Mouse (Mus musculus): ENCODE results near the gene Jak1.
"Not testable (repeated sequence)": the region's sequence is repeated elsewhere in the genome, so short reads cannot be mapped to it uniquely, and the experiment has no call there.

Jak1 gene

DNA sequence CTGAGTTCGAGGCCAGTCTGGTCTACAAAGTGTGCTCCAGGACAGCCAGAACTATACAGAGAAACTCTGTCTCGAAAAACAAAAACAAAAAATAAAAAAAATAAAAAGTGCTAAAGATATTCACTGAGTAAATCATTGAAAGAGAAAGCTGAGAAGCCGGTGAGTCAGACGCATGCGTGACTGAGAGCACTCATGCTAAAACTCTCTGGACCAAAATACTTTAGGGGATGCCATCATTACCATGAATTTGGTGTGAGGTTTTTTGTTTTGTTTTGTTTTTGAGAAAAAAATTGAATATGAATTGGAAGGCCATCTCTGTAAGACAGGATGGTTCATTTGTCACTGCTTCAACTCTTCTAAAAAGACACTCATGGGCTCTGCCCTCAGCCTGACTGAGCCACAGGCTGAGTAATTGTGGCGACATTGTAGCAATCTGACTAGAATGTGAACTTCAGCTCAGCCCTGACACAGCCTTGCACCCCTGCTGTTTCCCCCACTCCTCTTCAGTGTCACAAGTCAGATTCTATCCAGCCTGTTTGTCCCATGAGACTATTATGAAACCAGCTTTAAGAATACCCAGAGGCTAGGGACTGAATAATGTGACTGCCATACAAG, 11.5 kb upstream of the Jak1 start:
- DNase-seq (ENCODE audit: low spot score), result no peak

DNA sequence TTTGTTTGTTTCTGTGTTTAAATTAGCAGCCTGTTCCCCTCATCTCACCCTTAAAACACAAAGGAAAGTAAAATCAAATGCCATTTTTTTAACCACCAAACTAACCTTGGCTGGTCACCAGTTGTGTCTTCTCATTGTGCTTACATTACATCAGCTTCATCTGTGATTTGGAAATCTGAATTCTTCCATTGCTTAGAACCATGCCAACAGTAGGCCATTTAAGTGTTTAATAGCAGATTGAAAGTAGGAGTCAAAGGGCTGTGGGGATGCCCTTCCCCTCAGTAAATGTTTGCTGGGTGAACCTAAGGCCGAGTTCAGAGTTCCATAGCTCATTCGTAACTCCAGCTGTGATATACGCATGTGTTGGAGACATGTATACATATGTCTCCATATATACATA, 10.8 kb upstream of the Jak1 start:
- DNase-seq (ENCODE audit: low spot score), result no peak

DNA sequence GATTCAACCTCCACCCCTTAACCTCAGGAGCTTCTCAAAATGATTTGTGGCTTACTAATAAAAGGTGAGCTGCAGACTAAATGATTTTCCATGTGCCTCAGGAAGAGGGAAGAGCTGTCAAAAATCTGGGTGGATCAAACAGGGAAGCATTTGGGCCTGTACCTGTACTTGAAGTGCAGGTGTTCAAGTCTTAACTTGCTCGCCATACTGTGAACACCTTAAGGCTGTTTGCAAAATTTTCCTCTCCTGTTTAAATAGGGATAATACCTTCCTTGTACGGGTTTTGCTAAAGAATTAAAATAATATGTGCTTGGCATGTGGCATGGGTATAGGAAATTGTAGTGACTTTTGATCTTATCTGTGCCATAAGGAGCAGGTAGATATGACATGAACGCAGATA, 5.7 kb upstream of the Jak1 start:
- no peak for DNase-seq (ENCODE audit: low spot score)

DNA sequence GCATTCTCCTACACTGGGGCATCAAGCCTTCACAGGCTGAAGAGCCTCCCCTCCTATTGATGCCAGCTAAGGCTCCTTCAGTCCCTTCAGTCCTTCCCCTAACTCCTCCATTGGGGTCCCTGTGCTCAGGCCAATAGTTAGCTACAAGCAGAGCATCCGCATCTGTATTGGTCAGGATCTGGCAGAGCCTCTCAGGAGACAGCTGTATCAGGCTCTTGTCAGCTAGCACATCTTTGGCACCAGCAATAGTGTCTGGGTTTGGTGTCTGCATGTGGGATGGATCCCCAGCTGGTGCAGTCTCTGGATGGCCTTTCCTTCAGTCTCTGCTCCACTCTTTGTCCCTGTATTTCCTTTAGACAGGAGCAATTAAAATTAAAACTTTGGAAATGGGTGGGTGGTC, 3.4 kb upstream of the Jak1 start:
- not testable (repeated sequence) for DNase-seq (ENCODE audit: low spot score)

DNA sequence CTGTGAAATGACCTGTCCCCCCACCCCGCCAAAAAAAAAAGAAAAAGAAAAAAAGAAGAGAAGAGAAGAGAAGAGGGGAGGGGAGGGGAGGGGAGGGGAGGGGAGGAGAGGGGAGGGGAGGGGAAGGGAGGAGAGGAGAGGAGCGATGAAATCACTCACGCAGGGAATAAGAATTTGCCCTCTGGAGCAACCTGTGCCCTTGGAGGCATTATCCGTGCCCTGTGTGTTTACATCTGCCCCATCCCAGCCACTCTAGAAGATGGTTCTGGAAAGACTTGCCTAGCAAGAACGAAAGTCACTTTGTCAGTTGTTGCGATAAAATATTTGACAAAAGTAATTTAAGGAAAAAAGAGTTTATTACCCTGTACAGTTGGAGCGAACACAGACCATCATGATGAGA, 441 bp upstream of the Jak1 start:
- DNase-seq (ENCODE audit: low spot score), result no peak

DNA sequence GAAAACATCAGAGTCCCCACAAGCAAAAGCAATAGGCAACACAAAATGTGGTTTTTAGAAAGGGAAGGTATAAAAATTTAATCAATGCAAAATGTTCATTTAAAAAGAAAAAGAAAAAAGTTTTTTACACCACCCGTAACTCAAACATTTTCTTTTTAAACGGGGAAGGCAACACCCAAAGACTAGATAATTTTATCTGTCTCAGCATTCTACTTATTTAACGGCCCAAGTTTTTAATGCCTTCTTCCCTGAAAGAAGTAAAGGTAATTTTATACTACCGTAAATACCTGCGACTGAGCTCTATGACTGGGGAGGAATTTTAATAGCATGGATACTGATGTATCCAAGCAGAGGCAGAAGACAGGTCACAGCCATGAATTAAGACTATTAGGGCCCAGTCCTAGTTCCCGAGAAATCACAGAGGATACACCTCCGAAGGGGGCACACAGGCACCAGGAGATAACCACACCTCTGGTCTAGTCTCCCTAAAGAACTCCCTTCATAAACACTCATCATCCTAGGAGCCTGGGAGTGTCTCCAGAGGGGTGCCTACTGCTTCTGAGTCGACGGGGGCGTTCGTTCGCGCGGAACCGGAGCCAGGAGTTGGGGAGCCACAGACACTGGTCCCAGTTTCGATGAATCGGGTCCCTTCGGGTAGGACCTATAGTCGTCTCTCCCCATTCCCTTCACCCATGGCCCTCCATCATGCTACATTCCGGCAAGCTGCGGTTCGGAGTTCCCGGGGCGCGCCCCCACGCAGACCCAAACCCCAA, 928 bp downstream of the Jak1 start:
- no peak for DNase-seq (ENCODE audit: low spot score)

DNA sequence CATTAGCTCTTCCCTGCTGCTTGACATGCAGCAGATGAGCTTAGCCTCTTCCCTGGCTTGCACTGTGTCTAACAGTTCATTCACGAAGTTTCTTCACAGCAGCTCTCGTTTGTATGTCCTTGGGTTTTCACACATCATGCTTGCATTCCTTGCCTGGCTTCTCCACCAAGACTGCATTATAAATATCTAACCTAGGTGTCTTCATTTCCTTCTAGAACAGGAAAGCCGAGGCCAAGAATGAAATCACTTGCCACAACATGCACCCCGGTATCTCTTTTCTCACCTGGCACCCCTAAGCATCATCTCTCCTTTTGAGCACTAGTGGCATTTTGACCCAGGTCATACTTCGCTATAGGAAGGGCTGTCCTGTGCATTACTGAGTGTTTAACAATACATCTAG, 3.5 kb downstream of the Jak1 start:
- DNase-seq (ENCODE audit: low spot score), result no peak

DNA sequence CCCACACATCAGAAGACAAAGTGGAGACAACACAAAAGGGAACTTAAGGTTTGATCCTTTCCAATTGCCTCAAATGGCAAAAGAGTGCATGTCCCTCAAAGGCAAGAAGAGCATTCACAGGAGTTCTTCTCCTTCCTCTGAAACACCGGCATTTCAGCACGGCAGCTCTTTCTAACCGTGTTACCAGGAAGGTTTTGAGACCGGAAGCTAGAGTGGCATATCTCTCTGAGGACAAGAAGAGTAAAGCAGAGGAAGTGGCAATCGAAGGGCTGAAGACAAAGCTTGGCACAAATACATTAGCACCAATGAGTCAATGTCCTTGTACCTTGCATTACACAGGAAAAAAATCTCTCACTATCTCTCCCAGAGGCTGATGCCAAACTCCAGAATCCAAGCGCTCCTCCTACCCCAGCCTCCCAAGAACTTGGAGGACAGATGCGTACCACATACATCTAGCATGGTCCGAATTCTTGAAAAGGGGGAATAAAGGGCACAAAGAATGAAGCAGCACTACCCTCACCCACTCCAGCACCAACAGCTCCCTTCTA, 4.3 kb downstream of the Jak1 start:
- no peak for DNase-seq (ENCODE audit: low spot score)

DNA sequence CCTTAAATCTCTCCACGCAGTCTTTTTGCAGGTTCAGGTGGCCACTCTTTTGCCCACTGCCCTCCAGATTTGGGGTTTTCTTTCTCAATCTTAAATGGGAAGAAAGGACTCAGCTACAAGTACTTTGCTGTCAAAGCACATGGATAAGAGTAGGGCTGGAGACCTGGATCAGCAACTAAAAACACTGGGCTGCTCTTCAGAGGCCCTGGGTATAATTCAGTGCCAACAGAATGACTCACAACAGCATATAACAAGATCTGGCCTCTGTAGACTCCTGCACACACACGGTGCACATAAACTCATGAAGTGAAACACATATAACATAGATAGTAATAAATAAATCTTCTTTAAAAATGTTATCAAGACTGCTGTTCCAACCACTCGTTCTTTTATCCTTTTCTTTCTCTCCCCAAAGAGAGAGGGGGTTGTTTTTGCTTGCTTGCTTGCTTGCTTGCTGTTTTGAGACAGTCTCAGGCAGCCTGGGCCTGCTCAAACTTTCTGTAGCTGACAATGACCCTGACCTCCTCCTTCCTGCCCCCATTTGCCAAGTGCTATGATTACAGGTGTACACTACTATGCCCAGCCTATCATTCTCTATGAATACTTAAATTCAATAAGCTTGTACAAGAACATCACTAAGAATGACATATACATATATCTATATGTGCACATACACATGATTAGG, 8.4 kb downstream of the Jak1 start:
- no peak for DNase-seq (ENCODE audit: low spot score)

DNA sequence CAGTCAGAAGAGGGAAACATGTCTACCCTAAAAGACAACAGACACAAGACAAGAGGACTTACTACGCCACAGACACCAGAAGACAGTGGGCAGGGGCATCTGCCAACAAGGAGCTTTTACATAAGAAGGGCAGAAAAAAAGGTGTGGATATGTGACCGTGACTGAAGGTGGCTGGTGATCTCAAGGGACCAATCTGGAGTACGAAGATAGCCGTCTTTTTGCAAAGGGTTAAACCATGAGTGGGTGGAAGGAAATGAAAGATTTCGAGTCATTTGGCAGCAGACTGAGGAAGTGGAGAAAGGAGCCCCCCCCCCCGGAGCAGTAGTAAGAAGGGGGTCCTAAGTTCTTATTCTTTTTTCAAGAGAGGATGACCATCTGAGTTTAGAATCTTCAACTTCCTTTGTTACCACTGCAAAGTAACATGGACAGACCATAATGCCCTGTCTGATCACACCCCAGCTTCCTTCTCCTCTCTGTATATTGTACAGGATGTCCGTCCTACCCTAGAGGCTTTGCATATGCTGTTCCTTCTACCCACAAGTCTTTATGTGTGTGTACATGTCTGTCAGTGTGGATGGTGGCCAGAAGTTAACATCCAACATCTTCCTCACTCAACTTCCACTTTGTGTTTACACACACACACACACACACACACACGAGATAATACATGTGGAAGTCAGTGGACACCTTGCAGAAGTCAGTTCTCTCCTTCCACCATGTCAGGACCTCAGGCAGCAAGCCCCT, 10.3 kb downstream of the Jak1 start:
- no peak for DNase-seq (ENCODE audit: low spot score)

DNA sequence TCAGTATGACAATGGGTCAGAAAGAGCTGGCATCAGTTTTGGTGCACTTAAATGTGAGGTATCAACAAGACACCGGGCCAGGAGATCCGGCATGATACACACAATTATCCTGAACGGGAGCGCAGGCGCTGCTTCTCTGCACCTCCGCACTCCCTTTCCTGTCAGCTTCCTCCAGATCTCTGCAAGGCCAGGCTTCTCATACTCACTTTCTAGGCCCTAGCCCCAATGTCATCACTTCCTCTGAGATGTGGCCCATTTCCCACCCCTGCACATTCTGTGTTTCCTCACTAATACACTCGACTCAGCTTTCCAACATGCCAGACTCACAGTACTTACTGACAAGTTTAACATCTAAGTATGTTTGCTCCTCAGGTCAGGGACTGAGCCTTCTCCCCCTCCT, 11.1 kb downstream of the Jak1 start:
- no peak for DNase-seq (ENCODE audit: low spot score)

DNA sequence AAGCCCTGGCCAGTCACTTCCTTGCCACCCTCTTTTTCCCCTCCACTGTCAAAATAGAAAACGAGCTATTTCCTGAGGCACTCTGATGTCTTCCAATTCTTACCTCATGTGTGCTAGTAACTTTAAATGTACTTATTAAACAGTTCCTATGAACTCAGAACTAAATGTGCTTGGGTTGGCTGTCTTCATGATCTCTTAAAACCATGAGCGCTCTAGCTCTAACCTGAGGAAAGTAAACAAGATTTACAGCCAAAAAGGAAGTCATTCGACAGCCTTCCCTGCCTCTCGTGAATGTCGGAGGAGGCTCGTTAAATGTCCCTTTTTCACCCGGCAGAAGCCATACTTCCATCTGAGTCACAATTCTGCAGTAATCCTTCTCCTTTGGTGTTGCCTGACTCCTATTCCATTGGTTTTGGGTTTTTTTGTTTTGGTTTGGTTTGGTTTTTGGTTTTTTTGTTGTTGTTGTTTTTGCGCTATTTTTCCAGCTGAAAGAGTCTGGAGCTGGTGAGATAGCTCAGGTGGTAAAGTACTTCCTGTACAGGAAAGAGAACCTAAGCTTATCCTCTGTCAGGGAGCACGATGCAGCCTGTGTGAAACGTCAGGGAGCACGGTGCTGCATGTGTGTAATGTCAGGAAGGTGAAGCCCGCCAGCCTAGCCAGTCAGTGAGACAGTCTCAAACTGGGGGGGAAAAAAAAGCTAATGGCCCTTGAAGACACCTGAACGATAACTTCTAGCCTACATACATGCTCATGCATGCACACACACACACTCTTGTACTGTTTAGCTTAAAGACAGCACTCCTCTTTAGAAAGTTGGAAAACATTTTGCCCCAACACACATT, 12.1 kb downstream of the Jak1 start:
- DNase-seq (ENCODE audit: low spot score), result no peak

DNA sequence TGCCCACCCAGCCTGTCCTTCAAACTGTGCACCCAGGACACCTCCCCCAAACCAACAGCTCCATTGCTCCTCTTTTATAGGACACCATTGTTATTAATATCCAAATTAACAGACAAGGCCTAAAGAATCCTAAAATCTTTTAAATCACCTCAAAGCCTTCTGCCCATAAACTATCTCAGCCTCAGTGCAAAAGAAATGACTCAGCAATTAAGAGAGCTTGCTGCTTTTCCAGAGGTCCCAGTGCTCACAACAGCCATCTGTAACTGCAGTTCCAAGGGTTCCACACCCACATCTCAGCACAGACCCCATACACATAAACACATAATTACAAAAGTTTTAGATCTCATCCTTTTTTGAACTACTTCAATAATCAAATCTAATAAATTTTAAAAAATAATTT, 13.1 kb downstream of the Jak1 start:
- DNase-seq (ENCODE audit: low spot score), result no peak

DNA sequence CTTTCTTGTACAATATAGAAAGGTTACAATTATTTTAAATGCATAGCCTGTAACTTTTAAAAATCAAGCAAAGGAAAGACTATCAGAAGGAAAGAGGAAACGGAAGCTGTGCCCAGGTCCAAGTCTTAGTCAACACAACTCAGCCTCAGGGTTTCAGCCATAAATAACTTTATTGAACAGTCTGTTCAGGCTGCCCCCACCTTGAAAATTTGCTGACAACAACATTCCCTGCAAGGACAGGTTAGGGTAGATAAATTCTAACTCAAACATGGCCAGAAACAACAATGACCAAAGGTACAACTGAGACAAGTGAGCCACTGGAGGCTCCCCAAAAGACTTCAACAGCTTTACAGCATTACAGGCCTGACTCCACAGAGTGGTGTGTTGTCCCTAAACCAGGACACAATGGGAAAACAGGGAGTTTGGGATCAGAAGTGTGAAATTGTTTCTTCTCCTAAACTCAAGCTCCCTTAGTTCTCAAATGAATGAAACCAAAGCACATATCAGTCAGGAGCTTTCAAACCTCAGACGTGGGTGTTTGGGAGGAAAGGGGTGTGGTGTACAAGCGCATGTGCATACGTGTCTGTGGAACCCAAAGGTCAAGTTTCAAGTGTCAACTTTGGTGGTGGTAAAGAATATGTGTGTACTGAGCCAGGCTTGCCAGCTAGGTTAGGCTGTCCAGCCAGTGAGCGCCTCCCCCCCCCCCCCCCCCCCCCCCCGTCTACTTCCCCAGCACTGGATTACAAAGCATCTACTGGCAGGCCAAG, 14.9 kb downstream of the Jak1 start:
- no peak for DNase-seq (ENCODE audit: low spot score)

DNA sequence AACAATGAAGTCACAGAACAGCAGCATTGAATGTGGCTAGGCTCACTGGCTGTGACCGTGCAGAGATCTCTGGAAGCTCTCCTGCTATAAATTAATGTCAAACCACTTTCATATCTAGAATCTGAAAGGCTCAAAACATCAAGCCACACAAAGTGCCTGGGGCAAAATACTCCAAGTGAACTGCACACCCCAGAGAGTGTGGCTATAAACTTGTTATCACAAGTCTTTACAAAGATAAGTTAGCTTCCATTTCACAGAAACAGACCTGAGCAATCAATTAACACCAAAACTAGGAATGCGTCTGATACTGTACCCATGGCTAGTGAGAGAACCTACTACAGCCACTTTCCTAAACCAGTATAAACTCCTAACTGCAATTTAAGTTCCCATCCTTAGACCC, 17.7 kb downstream of the Jak1 start:
- no peak for DNase-seq (ENCODE audit: low spot score)

DNA sequence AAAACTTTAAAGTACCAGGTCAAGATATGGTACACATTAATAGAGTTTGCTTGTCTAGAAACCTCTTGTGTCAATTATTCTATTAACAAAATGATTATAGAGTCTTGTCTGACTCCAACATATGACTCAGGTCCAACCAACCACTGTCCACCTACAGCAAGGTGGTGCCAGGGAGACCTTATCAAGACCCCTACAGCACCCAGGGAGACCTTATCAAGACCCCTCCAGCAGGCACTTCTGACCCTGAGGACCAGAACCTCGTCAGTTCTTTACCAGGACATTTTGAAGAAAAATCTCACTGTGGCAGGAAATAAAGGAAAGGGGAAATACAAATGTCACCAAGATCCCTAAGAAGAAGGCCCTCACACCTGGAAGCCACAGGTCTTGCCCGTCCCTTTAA, 18.5 kb downstream of the Jak1 start:
- DNase-seq (ENCODE audit: low spot score), result no peak

DNA sequence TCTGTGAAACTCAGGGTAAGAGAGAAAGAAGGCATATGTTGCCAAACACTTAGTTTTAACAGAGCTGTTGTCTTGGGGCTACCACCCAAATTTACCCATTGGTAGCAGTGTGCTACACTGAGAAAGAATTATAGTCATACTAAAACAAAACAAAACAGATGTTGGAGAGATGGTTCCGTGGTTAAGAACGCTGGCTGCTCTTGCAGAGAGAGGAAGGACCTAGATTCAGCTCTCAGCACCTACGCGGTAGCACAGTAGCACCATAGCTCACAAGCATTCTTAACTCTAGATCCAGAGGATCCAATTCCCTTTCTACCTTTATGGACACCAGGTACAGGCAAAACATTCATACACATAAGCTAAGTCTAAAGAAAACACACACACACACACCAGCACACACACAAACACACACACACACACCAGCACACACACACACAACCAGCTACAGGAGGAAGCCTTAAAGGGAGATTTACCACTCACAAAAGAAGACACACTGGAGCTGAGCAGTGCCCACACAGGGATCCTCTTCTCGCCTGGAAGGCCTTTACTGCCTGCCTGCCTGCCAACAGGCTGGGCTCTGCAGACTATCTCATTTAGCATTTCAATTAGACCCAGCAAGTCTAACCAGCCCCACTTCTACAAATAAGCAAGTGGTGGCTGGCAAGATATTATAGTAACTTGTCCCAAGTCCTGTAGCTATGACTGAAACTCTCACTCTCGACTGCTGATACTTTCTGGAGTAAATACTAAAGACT, 20.6 kb downstream of the Jak1 start:
- no peak for DNase-seq (ENCODE audit: low spot score)

DNA sequence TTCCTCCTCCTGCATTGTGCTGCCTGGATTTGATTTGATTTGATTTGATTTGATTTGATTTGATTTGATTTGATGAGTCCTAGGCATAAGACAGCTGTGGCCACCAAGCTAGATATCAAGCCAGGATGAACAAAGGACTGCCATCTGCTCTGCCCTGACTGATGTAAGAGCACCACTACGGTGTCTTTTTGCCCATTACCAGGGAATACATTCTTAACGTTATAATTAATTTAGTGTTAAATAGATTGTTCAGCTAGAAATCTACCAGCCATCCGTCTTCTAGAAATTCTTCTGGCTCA, 24.3 kb downstream of the Jak1 start:
- DNase-seq (ENCODE audit: low spot score), result no peak

DNA sequence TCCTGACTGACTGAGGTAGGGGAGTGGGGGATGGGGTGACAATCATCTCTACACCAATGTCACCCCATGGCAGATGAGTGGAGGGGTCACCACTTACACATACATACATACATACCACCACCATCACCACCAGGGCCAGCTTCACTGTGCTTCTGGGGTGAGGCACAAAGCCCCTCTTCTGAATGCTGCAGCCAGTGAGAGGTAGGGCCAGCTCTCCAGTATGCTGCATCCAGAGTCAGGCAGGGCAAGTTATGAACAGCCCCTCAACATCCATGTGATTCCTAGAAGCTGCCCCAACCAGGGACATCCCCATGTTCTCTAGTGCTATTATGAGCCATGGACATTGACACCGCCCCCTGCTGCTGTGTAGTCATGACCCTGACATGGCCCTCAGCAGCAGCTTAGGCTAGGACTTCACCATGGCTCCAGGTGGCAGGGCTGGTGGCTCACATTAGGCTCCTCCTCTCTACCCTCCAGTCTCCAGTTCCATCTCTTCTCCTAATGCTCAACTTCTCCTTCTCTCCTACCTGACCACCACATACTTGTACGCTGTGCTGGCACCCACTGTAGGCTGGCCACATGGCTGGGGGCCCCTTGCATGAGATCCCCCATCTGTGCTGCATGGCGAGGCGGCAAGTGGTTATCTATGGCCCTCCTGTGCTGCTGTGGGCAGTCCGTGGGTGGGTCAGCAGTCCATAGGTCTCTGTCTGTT, 24.8 kb downstream of the Jak1 start:
- DNase-seq (ENCODE audit: low spot score), result no peak
